Mouse (Mus musculus): Measurements from ENCODE around the gene Bglap.

DNA sequence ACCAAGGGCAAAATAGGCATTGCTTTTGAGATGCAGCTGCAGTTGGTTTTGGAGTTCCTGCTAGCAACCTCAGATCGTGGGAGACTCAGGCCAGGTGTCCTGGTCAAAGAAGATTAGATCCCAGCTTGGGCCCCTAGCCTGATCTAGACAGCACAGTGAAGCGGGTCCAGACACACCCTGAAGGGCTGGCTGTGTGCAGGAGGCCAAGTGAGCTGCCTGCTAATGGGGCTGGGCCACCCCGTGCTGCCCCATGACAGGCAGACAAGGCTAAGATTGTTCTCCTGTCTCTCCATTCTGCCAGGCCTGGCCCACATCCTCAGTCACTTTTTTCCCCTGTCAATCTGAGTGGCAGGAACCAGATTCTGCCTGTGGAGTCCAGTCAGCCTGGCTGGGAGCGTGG is 20.6 kb downstream of the Bglap start:
- TF ChIP-seq CTCF (IDR thresholded peaks at IDR 0.05; ENCODE audit: low read depth, low read length): no peak
- TF ChIP-seq POLR2A (IDR thresholded peaks at IDR 0.05; ENCODE audit: borderline replicate concordance, low read depth, low read length): no peak

Measured in bone marrow macrophage, adult 2 months (primary cell).